Mouse (Mus musculus) kidney, postnatal 14 days (tissue): ENCODE data around the gene Tmem178.
A peak's percentile ranks its signal among the peaks of the same experiment; 100 is the strongest.

Experiments
- DNase-seq: peaks from one replicate; pipeline ENCODE4 v3.0.0; 2022; ENCODE audit warnings: mixed read lengths

The Tmem178 gene

DNA sequence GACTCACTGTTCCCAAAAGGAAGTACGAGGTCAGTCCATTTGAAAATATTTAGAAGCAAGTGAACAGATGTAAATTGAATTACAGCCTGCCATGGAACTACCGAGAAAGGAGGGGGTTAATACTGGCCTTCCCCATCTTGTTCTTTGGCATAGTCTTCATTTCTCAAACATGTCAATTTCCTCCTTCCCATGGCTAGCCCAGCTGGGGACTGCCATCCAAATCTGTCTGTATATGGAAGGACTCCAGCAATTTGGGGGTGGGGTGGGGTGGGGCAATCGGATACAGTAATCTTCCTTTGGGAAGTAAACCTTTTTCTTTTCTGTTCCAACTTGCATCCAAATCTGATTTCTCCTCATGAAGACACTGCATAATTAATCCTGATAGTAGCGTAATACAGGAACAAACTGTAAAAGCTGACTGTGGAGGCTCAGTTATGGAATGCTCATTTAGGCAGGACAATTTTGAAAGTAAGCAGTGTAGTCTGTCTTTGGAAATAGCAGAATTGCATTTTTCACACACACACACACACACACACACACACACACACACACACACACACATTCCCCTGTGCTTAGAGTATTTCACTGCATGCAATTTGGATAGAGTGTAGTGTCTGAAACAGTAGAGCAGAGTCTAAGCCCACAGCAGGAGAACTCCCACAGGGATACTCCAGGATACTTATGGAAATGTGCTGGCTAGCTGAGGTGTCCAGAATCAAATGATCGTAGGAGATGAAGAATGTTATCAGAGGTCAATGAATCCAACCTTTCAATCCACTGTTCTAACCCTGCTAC lies 1.9 kb downstream of the Tmem178 start:
- no peak for DNase-seq

DNA sequence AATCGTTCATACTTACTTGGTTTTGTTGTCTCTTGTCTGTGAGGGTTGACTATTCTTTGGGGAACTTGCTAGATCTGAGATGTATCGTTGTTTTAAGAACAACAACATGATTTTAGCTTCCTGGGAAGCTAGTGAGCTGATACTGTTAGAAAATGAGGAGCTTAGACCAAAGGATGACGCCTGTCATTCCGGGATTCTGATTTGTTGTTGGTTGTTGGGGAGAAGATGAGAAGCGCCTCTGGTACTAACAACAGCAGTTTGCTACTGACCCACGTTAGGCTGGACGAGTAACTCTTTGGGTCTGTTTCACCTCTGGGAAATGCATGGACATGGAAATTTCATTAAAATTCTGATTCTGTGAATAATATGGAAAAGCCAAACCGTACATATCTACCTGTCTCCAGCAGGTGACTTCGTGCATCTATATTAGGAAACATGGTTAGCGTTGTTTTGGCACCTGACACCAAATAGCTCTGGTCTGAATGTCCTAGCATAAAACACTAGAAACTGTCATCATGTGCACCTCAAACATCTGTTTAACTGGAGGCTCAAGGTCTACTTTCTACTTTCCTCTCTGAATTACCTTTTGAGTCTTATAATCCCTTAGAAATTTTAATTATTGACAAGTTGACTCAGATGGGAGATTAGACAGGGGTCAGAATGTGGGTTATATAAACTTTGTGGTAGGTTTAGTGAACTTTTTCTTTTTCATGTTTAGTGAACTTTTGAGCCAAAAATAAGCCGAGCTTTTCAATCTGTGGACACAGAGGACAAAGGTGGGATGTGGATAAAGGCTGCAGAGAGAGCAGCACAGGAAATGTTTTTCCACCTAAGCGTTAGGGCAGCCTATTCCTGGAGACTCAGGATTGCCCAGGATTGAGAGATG lies 2.9 kb downstream of the Tmem178 start:
- DNase-seq = no peak

DNA sequence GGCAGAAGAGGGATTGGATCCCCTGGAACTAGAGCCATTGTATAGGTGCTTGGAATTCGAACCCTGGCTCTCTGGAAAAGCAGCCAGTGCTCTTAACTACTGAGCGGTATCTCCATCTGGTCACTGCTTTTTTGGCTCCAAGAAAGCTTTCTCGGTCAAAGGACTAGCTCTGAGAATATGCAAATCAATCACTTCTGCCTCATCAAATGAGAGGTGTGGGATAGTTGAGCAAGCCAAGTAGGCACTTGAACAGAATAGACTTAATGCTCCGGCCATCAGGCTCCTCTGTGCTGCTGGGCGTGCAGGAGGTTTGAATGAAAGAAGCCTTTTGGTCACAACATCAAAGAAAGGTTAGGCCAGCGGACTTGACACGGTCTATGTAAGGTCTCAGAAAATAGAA lies 5.0 kb downstream of the Tmem178 start:
- no peak for DNase-seq

DNA sequence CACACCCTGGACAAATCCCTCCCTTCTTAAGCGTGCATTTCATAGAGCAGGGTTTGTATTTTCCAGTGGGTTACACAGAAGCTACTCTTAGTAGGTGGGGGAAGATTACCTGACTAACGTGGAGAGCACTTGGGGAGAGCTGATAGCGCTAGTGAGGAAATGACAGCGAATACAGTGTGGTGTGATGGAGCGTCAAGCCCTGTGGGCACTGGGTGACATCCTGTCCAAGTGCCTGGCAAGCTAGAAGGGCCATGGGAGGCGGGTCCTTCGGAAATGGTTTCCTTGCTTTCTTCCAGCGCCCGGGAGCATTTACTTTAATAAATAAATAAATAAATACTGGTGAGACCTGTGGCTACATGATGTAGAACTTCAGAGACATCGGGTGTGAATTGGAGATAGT lies 5.5 kb downstream of the Tmem178 start:
- no peak for DNase-seq

DNA sequence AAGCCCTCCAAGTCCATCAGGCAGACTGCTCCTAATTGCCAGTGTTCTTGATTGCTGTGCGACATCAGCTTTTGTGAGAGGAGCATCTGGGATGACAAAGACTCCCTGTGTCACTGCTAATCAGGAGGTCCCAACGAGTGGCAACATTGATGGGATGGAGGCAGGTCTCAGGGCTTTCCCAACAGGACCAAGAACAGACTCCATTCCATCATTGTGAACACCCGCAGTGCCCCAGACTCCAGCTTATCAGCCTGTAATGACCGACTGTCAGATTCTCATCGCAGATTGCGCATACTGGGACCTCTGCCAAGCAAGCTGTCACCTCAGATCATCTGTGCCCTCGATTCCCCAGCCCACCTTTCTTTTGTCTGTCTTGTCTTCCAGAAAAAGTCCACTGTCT lies 7.9 kb downstream of the Tmem178 start:
- DNase-seq = no peak

DNA sequence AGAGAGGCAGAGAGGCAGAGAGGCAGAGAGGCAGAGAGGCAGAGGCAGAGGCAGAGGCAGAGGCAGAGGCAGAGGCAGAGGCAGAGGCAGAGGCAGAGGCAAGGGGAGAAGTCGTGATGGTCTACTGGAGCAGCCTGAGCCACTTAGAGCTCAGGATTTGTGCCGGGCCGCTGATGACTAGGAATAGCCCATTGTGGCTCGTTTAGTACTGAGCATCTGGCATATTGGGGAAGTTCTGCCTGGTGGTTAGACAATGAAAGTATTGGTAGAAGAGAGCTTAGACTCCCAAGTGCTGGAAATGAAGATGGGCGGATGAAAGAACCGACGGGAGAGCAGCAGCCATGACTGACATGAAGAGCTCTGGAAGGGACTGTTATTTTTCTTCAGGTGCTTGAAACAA lies 11.0 kb downstream of the Tmem178 start:
- no peak for DNase-seq

DNA sequence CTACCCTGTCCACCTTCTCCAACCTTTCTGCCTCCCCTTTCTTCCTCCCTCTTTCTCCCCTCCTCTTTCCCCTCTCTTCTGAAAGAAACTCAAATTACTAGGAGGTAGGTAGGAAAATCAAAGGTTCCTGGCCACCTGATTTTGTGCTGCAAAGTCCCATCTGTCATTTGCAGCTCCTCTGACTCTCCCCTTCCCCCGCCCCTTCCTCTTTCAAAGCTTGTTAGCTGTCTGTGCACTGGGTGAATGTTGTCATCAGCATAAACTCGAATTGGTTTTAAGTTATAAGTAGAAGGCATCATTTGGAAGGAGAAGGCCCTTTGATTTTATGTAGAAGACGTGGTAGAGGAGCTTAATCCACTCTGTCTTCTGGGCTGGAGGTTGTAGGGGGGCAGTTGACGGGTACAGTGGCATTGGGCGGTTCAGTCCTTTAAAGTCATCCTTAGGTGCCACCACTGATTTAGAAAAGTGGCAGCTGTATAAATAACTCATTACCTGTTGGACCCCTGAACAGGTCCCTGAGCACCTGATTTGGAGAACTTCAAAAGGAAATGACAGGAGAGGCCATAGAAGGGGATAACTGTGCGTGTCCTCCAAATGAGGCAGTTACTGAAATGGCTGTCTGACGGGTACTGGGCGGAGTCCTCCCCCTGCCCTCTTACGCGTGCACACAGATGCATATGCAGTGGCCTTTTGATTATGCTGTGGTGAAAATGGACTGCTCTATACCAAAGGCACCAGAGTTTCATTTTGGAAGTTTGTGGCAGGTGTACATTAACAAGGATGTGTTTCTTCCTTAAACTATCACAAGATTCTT lies 11.8 kb downstream of the Tmem178 start:
- no peak for DNase-seq

DNA sequence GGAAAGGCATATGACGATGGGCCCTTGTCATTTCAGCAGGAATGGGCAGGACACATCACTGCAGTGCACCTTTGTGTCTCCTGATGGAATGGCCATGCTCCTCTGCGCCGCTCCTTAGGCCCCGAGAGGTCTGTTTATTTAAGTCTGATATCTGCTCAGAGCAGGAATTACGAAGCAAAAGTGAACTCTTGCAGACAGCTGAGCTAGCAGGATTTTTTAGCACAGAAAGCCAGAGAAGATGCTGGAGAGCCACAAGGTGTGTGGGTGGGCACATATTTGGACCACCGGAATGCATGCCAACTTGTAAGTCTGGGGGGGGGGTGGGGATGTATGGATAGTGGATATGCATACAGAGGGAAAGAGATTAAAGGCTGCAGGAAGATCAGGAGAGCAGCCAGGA lies 13.9 kb downstream of the Tmem178 start:
- DNase-seq = no peak

DNA sequence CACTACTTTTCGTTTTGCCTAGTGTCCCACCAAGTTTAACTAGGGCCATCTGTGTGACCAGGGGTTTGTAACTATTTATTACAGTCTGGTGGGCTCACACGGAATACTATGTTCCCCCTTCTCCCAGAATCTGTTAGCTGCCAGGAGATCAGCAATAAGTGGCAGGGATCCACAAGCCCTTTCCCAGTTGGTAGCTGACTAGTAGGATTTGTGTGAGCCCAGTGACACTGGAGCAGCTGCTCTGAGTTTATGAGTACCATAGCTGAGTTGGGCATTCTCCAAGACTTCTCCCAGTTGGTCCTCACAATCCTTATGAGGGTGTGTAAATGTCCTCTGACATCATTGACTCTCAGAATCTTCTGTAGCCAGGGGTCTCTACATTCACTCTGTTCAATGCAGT lies 15.4 kb downstream of the Tmem178 start:
- DNase-seq = no peak

DNA sequence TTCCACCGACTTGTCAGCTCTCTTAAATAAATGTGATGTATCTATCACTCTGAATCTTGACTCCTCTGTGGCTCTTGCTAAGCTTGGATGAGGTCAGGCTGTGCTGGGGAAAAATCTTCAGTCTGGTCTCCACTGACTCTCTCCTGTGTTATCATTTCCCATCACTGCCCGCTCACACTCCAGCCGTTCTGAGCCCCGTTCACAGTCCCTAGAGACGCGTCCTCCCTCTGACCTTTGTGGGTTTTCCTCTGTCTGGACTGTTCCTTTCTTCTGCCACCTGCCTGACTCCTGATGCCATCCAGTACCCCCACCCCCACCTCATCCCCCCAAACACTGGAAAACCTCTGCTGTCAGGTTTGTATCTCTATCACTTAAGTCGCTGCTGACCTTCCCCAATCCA lies 23.0 kb downstream of the Tmem178 start:
- DNase-seq = no peak

DNA sequence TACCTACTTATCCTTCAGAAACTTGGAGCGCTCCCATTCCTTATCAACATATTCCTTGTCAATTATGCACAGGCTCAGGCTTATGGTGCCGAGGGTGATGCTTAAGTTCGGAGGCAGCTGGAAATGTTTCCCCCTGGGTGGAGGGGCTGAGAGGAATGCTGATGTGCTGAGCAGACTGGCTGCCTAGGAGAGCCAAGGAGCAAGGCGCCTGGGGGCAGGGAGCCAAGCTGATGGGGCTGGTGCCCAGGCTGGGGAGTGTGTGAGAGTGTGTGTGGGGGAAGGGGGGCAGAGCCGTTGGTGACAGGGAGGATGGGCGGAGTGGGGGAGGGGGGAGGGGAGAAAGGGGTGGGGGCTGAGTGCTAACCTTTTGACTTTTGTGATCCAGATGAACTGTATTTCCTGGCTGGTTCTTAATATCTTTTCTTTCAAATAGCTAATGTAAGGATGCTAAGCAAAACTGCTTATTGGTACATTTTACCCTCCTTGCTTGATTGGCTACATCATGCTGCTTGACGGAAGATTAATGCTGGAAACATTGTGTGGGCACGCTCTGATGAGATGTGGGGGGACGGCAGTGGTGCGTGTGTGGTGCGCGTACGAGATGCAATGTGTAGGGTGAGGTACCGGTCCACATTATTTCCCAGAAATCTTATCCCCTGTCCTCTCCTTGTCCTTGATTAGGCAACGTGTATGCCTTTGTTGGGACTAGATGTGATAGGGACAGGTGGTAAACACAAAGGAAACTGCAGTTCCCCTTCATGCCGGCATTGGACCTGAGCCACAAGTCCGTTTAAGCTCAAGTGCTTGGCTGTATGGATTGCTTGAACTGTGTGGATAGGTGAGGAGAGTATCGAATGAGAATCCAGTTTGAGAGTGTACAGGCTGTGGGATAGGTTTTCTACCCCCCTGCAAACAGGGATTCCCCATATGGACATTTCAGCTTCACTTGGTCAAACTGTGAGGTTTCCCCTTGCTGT lies 25.5 kb downstream of the Tmem178 start:
- DNase-seq = peak; percentile 35

DNA sequence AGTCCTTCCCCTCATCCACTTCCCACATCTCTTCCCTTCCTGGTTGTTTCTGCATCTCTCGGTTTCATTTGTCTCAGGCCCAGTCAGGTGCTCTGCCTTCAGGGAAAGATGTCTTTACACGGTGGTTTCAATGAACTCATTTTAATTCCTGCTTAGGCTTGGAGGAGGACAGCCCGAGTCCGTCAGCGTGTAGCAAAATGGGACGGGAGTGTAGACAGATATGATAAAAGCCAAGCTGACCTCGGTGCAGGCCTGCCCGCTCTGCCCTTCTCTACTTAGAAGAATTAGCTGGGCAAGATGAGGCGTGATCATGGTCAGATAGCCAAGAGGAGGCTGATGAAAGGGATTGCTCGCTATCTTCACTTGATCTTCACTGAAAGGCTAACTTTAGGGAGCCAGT lies 26.3 kb downstream of the Tmem178 start:
- DNase-seq = no peak

DNA sequence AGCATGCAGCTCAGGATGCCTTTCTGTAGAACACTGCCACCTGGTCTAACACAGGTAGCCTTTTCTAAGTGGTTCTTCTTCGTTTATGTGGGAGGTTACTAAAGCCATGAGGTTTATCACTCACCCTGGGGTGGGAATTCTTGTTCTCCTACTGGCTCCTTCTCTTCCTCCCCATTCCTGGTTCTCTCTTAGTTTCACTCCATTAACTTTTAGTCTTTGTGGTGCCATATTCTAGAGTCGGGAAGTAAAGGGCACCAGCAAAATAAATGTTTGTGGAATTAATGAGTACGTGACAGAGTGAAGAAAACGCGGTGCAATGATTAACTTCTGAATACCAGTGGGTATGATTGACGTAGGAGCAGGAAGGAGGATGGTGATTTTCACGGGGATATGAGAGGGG lies 28.5 kb downstream of the Tmem178 start:
- DNase-seq = peak; percentile 32

DNA sequence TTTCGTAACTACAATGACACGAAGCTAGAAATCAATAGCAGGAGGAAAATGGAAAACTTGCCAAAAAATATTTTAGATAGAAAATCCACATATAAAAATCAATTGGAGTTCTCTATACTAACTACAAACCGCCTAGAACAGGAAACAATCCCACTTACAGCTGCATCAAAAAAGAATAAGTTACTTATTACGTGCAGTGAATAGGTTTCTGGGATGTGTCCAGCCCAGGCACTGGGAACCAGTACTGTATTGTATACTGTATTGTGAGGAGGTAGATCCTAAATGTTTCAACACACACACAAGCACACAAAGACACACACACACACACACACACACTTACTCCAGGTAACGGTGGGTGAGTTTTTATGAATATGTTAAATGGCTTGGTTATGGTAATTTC lies 32.8 kb downstream of the Tmem178 start:
- DNase-seq = peak; percentile 26

DNA sequence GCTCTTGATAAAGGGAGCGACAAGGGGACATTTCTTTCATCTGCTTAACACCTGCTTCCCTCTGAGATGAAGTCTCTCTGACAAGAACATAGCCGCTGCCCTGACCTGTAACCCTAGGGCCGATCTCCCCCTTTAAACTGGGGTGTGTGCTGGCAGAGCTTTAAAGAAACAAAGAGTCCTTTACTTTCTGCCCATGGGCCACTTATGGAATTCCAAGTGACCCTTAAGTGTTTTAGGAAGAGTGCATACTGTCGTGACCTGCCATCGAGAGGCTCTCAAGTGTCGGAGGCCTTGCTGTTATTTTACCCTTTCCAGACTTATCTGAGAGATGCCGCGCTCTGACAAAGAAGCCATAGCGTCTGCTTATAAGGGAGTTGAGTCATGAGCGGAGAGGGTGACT lies 35.7 kb downstream of the Tmem178 start:
- DNase-seq = no peak

DNA sequence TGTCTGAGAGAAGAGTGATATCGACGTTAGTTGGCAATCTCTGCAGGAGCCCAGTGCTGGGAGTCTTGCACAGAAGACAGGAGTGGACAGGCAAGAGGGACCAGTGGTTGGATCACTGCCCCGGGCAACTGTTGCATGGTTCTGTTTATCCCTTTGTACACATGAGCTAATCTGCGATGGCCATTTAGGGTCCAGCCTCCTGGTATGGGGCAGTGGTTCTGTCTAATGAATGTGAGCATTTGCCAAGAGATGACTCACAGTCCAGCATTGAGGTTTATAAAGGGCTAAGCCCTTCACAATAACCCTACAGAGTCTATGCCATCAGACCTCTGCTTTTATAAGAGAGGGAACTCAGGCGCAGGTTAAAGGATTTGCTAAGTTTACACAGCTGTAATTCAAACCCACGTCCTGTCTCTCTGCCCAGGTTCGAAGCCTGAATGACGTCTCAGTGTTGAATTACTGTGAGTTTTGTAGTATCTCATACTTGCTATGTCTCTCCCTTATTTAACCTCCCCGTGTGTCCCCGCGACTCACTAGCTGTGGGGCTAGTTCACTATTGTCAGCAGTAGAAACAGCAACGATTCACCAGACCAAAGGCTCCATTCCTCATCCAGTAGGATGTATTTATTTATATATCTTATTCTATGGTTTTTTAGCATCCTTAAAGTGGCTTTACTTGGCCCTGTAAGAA lies 37.4 kb downstream of the Tmem178 start:
- no peak for DNase-seq

DNA sequence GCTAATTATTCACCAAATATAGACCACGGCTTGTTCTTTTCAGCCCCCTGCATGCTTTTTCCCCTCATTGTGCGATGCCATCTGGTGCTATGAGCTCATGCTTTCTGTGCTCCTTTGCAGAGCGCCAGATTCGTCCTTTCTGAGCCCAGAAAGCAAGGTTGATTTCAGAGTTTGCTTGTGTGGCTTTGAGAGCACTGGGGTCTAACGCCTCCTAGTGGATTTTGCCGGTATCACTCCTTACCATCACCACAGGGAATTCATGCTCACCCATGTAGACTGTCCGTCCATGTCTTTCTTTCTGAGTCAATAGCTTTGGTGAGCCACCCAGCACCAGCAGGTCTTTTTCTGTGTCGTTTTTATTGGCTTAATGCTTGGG lies 38.0 kb downstream of the Tmem178 start:
- DNase-seq = peak; percentile 81

DNA sequence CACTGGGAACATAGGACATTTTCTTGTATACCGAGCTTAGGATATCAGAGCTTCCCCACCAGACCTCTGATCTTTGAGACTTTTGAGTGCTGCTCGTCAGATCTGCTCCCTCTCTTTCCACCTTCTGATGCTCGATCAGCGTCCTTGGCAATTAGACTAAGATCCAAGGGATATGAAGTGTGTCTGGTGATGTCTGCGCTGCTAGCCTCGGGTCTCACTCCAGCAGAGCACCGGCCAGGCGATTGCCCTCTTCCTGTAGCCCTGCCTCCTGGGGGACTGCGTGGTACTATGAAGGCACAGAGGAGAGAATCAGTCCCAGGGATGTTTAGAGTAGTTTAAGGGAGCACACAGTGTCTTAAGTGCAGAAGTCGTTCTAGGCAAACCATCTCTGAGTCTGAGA lies 38.5 kb downstream of the Tmem178 start:
- DNase-seq = no peak

DNA sequence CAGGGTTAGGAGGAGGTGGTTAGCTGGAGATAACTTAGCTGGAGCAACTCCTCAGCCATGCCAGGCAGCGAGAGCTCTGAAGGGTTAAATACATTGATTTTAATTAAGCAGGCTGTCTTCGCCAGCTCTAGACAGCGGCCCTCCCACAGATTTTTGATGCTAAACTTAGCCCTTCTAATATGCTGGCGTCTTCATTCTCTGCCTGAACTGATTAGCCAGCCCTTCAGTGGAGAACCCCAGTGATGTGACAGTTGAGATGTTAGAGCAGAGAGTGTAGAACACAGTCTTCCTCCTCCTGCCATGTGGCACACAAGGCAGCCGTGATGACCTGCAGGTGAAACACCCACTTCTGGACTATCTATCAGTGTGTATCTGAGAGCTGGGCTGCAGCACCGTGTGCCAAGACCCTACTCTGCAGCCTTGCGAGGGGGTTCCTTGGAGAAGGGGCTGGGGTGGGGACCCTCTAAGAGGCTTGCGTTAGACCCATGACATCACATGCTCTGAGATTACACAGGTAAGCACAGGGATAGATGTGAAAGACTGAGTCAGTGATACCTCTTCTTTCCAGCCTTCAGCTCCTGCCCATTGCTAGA lies 47.2 kb downstream of the Tmem178 start:
- no peak for DNase-seq

DNA sequence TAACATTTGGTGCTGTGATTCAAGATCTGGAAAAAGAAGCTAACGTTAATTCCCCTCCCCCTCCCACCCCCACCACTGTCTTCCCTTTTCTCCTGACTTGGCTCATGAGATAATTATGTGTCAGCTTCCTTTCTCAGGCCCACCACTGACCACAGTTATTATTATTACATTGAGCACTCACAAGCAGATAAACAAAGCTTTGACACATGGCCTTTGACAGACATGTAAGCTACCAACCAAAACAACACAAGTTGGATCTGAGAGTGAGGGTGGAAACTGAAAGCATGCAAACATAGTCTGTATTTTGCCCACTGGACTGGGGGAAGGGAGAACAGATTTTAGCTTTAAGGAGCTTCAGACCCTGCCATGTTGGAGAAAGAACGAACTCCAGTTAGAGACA lies 52.8 kb downstream of the Tmem178 start:
- DNase-seq = no peak

DNA sequence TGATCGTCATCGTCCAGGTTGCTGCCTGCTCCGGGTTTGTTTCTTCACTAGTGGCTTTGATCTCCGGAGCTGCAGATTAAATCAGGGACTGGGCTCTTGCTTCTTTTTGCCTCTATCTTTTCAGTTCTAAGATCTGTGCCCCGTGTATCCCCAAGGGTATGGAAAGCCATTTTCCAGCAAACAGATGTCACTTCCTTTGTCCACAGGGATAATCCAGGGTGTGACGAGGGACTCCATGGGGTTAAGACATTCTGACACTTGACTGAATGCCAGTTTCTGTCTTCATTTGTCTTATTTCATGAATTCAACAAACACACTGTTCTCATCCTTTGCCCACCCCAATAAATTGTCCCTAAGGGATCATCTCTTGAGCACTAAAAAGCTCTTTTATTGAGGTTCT lies 54.5 kb downstream of the Tmem178 start:
- DNase-seq = no peak
